Mouse (Mus musculus): Measurements from ENCODE around the gene 1500011B03Rik. TPM values are rescaled to one million over a fixed set of nuclear protein-coding genes. Genes with fewer than 3 reads are reported as not detected.

1500011B03Rik gene
- polyA plus RNA-seq, 1 experiment from 2014 or later, result 190 TPM

Small RNAs within 50 kb of the gene (microRNA-seq; reads per million reads assigned to microRNA genes)
- 49.4 reads per million, percentile 42 among the genes with 10 or more reads in this experiment for gene Mir6240

Other genes with a start within 250 kb of the 1500011B03Rik start
- gene Trpv4, start 165.0 kb downstream of the 1500011B03Rik start, polyA plus RNA-seq (2016; fragmentation: Nextera tagmentation; extraction: Ambion mirVana), result 0.95 and 1.1 TPM in 2 replicates
- gene Gltp, start 132.5 kb downstream of the 1500011B03Rik start, polyA plus RNA-seq (2016; fragmentation: Nextera tagmentation; extraction: Ambion mirVana), result 58.6 and 61.0 TPM in 2 replicates
- gene Tchp, start 115.7 kb downstream of the 1500011B03Rik start, polyA plus RNA-seq (2016; fragmentation: Nextera tagmentation; extraction: Ambion mirVana), result 20.4 and 23.4 TPM in 2 replicates
- 76.4 and 89.3 TPM in 2 replicates for gene Ankrd13a, start 48.8 kb downstream of the 1500011B03Rik start, polyA plus RNA-seq (2016; fragmentation: Nextera tagmentation; extraction: Ambion mirVana)
- gene Git2, start 48.0 kb downstream of the 1500011B03Rik start, polyA plus RNA-seq (2016; fragmentation: Nextera tagmentation; extraction: Ambion mirVana), result 53.9 and 57.2 TPM in 2 replicates
- gene 4930519G04Rik, start 30.2 kb upstream of the 1500011B03Rik start, polyA plus RNA-seq (2016; fragmentation: Nextera tagmentation; extraction: Ambion mirVana), result not detected in 2 replicates
- gene Gm9936, start 35.2 kb upstream of the 1500011B03Rik start, polyA plus RNA-seq (2016; fragmentation: Nextera tagmentation; extraction: Ambion mirVana), result 0.45 and 0.71 TPM in 2 replicates
- 1.3 and 2.5 TPM in 2 replicates for gene Oasl2, start 73.5 kb upstream of the 1500011B03Rik start, polyA plus RNA-seq (2016; fragmentation: Nextera tagmentation; extraction: Ambion mirVana)
- 0.38 and 0.61 TPM in 2 replicates for gene Oasl1, start 99.8 kb upstream of the 1500011B03Rik start, polyA plus RNA-seq (2016; fragmentation: Nextera tagmentation; extraction: Ambion mirVana)
- gene 2210016L21Rik, start 118.7 kb upstream of the 1500011B03Rik start, polyA plus RNA-seq (2016; fragmentation: Nextera tagmentation; extraction: Ambion mirVana), result 66.7 and 70.0 TPM in 2 replicates
- gene Hnf1a, start 147.6 kb upstream of the 1500011B03Rik start, polyA plus RNA-seq (2016; fragmentation: Nextera tagmentation; extraction: Ambion mirVana), result 0.05 TPM in 1 of 2 replicates, not detected in the other
- 43.5 and 46.7 TPM in 2 replicates for gene Sppl3, start 187.7 kb upstream of the 1500011B03Rik start, polyA plus RNA-seq (2016; fragmentation: Nextera tagmentation; extraction: Ambion mirVana)

Data from neural tube, embryonic 12.5 days (tissue).